24 mouse cellular contexts compared by ENCODE assay signal in genomic region chr2:118573135-118573534, GRCm38 (mm10).
"Had no signal": no experiment of that assay in that cellular context is flagged by ENCODE, and none has a peak within 500 bp of the region (broad histone marks: within the 10 kb centered on the region; RNA-seq: fewer than 3 reads in every experiment).

No protein-coding gene starts in this region.

- H3K36me3 ChIP-seq: heart, embryonic 13.5 days; heart, embryonic 15.5 days; hindbrain, embryonic 13.5 days; hindbrain, embryonic 15.5 days; kidney, embryonic 15.5 days; limb, embryonic 13.5 days; limb, embryonic 15.5 days had no signal

- H3K27me3 ChIP-seq: heart, embryonic 13.5 days; heart, embryonic 15.5 days; hindbrain, embryonic 13.5 days; hindbrain, embryonic 15.5 days; kidney, embryonic 15.5 days; limb, embryonic 13.5 days; limb, embryonic 15.5 days had no signal

- ATAC-seq: hindbrain, postnatal 0 days; intestine, embryonic 16.5 days had no signal

- H3K9me3 ChIP-seq: heart, embryonic 13.5 days; heart, embryonic 15.5 days; hindbrain, embryonic 13.5 days; hindbrain, embryonic 15.5 days; kidney, embryonic 15.5 days; limb, embryonic 13.5 days; limb, embryonic 15.5 days had no signal

- H3K27ac ChIP-seq: heart, embryonic 13.5 days; heart, embryonic 15.5 days; hindbrain, embryonic 13.5 days; hindbrain, embryonic 15.5 days; hindbrain, postnatal 0 days; kidney, embryonic 15.5 days; kidney, postnatal 0 days; limb, embryonic 13.5 days; limb, embryonic 15.5 days had no signal

- H3K4me3 ChIP-seq: heart, embryonic 13.5 days; heart, embryonic 15.5 days; hindbrain, embryonic 13.5 days; hindbrain, embryonic 15.5 days; kidney, embryonic 15.5 days; limb, embryonic 13.5 days; limb, embryonic 15.5 days had no signal

- H3K4me1 ChIP-seq: heart, embryonic 13.5 days; heart, embryonic 15.5 days; hindbrain, embryonic 13.5 days; hindbrain, embryonic 15.5 days; kidney, embryonic 15.5 days; limb, embryonic 13.5 days; limb, embryonic 15.5 days had no signal

- H3K4me2 ChIP-seq: heart, embryonic 11.5 days; heart, embryonic 13.5 days; heart, embryonic 15.5 days; hindbrain, embryonic 13.5 days; hindbrain, embryonic 15.5 days; kidney, embryonic 15.5 days; limb, embryonic 13.5 days; limb, embryonic 15.5 days had no signal

- DNase-seq: gastrocnemius, postnatal 14 days; gastrocnemius, postnatal 36 days; heart, adult 18-20 months; heart, postnatal 14 days; heart, postnatal 36 days; kidney, adult 11 months; kidney, adult 2 months; kidney, adult 9 months; kidney, postnatal 14 days; kidney, postnatal 36 days; layer of hippocampus, adult 9-11 months; layer of hippocampus, postnatal 36 days; left cerebral cortex, postnatal 4 days had no signal

- H3K9ac ChIP-seq: heart, embryonic 13.5 days; heart, embryonic 15.5 days; hindbrain, embryonic 13.5 days; hindbrain, embryonic 15.5 days; kidney, embryonic 15.5 days; limb, embryonic 13.5 days; limb, embryonic 15.5 days had no signal
